Mouse (Mus musculus) embryonic facial prominence, embryonic 12.5 days (tissue): ENCODE data around the gene Cbx4. TPM values are rescaled to one million over a fixed set of nuclear protein-coding genes. Genes with fewer than 3 reads are reported as not detected.
A peak's percentile ranks its signal among the peaks of the same experiment; 100 is the strongest.
"Not testable (repeated sequence)": the region's sequence is repeated elsewhere in the genome, so short reads cannot be mapped to it uniquely, and the experiment has no call there.

Experiments
- ATAC-seq: fragments of 200-750 bp; cut with Nextera tagmentation; 2 replicates; pipeline ENCODE4 v1.8.0; 2017; ENCODE audit not compliant: insufficient number of reproducible peaks, insufficient read depth, low FRiP score, low TSS enrichment
- H3K27ac ChIP-seq: fragments of 300-500 bp; sonication (generic); 2 replicates; pipeline ENCODE4 v1.5.1; 2016; ENCODE audit warnings: mild to moderate bottlenecking
- H3K27me3 ChIP-seq: fragments of 300-500 bp; sonication (generic); 2 replicates; pipeline ENCODE4 v1.6.1; 2016; ENCODE audit warnings: mild to moderate bottlenecking, moderate library complexity
- H3K36me3 ChIP-seq: fragments of 300-500 bp; sonication (generic); 2 replicates; pipeline ENCODE4 v1.6.1; 2016; ENCODE audit warnings: mild to moderate bottlenecking
- H3K4me1 ChIP-seq: fragments of 300-500 bp; sonication (generic); 2 replicates; pipeline ENCODE4 v1.6.1; 2016
- H3K4me2 ChIP-seq: fragments of 300-500 bp; sonication (generic); replicated peaks from 2 replicates; pipeline ENCODE4 v1.6.1; 2016; ENCODE audit warnings: mild to moderate bottlenecking, moderate library complexity
- H3K4me3 ChIP-seq: fragments of 300-500 bp; sonication (generic); 2 replicates; pipeline ENCODE4 v1.5.1; 2016; ENCODE audit warnings: mild to moderate bottlenecking
- H3K9ac ChIP-seq: fragments of 300-500 bp; sonication (generic); 2 replicates; pipeline ENCODE4 v1.6.1; 2016; ENCODE audit warnings: mild to moderate bottlenecking, moderate library complexity
- H3K9me3 ChIP-seq: fragments of 300-500 bp; sonication (generic); 2 replicates; pipeline ENCODE4 v1.6.1; 2016; ENCODE audit warnings: mild to moderate bottlenecking, moderate library complexity
- WGBS: fragments of 180-500 bp; shearing (Covaris S2); methylation state at CpG from one replicate; pipeline ENCODE4 v1.1.7; 2016; 5-methylcytosine and 5-hydroxymethylcytosine counted together
- polyA plus RNA-seq: library from polyadenylated mRNA; unstranded; fragments of >200 nt; fragmentation: Nextera tagmentation; extraction: Ambion mirVana; gene quantifications from 2 replicates; pipeline ENCODE4 v1.2.1, GENCODE M21; 2016

Cbx4 gene
- polyA plus RNA-seq, 1 experiment from 2014 or later = 12.3 TPM

DNA sequence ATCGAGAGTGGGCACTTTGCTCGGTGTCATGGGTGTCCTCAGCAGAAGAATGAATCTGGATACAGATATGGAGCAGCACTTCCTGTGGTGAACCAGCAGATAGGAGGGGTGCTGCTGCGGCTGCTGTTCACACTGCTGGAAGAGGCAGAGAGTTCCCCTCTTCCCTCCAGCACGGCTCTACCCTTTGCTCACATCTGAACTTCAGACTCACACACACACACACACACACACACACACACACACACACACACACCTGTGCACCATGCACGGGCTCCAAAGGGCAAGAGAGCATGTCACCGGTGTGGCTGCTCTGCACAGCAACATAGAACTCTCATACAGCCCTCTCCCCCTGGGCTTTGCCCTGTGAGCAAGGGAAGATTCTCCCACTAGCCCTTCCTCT lies 20.3 kb upstream of the Cbx4 start:
- Histone ChIP-seq H3K4me1 (peaks cover 14% of the 10 kb centered on the region), H3K4me3 (no peak overlapping the region), H3K9me3 (no peaks in the 10 kb centered on the region), H3K27me3 (no peaks in the 10 kb centered on the region), H3K27ac (no peak overlapping the region), H3K4me2 (no peak overlapping the region), H3K9ac (no peak overlapping the region), H3K36me3 (no peaks in the 10 kb centered on the region)
- no peak for ATAC-seq
- 50% methylated on average over 6 of the region's 6 CpGs for WGBS

DNA sequence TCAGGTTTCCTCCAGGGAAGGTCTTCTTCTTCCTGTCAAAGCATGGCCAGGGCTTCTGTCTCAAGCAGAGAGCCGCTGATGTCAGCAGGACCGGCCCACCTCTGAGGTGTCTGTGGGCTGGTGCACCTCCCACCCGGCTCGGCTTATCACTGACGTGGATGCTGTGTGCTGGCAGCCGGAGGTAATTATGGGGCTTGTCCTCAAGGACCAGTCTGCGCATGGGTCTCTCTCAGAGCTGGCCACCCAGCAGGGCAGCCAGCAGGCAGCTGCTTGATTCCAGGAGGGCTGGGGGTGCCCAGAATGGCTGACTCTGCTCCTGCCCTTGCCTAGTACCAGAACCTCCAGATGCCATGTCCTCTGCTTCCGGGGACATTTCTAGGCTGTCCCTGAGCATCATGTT lies 19.7 kb upstream of the Cbx4 start:
- Histone ChIP-seq H3K4me1 (peaks cover 14% of the 10 kb centered on the region), H3K36me3 (no peaks in the 10 kb centered on the region), H3K4me2 (0 out of 2 replicates have a peak overlapping the region, but pooled peaks have one; percentile 2), H3K9ac (no peak overlapping the region), H3K4me3 (no peak overlapping the region), H3K27me3 (no peaks in the 10 kb centered on the region), H3K9me3 (no peaks in the 10 kb centered on the region), H3K27ac (no peak overlapping the region)
- WGBS = 26% methylated on average over 8 of the region's 8 CpGs
- ATAC-seq = no peak

DNA sequence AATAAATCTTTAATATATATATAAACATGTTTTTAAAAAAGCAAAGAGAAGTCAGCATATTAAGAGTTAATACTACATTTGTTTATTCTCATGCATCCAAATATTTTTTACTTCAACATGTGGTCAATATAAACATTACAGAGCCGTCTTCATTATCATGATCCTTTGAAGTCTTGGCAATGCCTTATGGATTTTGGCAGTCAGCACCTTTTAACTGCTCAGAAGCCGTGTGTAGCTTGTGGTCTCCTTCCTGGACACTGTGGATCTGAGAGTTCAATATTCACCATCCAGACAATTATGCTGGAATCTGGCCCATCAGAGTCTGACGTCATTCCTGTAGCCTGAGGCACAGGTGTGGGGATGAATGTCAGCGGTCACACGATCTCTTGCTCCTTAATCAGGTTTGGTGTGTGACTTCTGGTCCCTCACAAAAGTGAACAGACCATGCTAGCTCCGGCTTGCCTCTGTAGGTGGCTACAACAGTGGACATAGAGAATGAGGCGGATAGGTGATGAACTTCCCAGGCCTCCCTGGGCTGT lies 19.1 kb upstream of the Cbx4 start:
- WGBS = 55% methylated on average over 7 of the region's 7 CpGs
- H3K4me3 ChIP-seq = no peak overlapping the region

DNA sequence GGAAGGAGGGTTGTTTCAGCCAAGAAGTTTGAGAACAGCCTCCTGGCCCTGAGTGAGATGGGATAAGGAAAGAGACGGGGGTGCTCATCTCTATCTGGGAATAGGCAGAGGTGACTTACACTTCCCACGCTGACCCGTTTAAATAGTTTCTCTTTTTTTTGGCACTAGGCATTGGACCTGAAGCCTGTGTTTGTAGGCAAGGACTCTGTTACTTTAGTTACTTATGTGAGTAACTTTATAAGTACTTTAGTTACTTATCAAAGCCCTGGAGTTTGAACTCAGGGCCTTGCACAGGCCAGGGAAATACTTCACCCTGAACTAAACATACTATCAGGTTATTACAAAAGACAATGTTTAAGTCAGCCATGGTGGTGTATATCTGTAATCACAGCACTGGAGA lies 18.0 kb upstream of the Cbx4 start:
- Histone ChIP-seq H3K36me3 (no peaks in the 10 kb centered on the region), H3K9ac (no peak overlapping the region), H3K4me2 (no peak overlapping the region), H3K4me1 (peaks cover 14% of the 10 kb centered on the region), H3K9me3 (no peaks in the 10 kb centered on the region), H3K4me3 (no peak overlapping the region), H3K27me3 (no peaks in the 10 kb centered on the region), H3K27ac (no peak overlapping the region)
- ATAC-seq = no peak
- WGBS = 90% methylated on average over 3 of the region's 3 CpGs

More for the DNA sequence above, 19.1 kb upstream of the Cbx4 start:
- no peak overlapping the region for H3K4me2 ChIP-seq
- H3K36me3 ChIP-seq = no peaks in the 10 kb centered on the region
- peaks cover 14% of the 10 kb centered on the region for H3K4me1 ChIP-seq
- no peak for ATAC-seq
- H3K27me3 ChIP-seq = no peaks in the 10 kb centered on the region
- no peak overlapping the region for H3K9ac ChIP-seq
- H3K27ac ChIP-seq = no peak overlapping the region
- no peaks in the 10 kb centered on the region for H3K9me3 ChIP-seq

DNA sequence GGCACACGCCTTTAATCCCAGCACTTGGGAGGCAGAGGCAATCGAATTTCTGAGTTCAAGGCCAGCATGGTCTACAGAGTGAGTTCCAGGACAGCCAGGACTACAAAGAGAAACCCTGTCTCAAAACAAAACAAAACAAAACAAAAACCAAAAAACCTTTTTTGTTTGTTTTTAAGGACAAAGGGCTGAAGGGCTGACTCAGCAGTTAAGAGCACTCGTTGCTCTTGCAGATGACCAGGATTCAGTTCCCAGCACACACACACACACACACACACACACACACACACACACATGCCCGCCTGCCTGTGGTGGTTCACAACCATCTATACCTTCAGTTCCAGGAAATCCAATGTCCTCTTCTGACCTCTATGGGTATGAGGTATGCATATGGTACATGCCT lies 14.3 kb upstream of the Cbx4 start:
- not testable (repeated sequence) for H3K4me3 ChIP-seq, H3K36me3 ChIP-seq, H3K9ac ChIP-seq, H3K4me2 ChIP-seq, H3K4me1 ChIP-seq, ATAC-seq, H3K9me3 ChIP-seq, H3K27ac ChIP-seq
- H3K27me3 ChIP-seq = peaks cover 14% of the 10 kb centered on the region; the same call in 1 of the 2 replicates
- WGBS = 67% methylated on average over 4 of the region's 4 CpGs

DNA sequence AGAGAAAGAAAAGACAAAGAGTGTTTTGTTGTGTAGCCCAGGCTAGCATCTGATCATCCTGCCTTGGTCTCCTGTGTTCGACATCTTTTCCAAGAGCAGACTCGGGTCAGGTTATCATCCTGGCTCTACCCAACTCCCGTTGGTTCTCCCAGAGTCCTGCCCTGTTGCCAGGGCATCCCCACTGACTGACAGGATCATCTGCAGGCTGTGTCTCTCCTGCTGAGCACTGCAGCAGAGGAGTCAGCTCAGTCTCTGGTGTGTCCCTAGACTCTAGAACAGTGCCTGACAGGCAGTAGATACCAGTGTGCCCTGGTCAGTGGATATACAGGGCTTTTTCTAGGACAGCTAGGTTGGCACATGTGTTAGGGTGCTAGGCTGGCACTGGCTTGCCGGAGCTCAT lies 12.2 kb upstream of the Cbx4 start:
- H3K4me3 ChIP-seq = no peak overlapping the region
- no peak overlapping the region for H3K27ac ChIP-seq
- peaks cover 24% of the 10 kb centered on the region for H3K27me3 ChIP-seq
- no peak for ATAC-seq
- no peaks in the 10 kb centered on the region for H3K36me3 ChIP-seq
- no peak overlapping the region for H3K9ac ChIP-seq
- no peaks in the 10 kb centered on the region for H3K9me3 ChIP-seq
- 0 out of 2 replicates have a peak, but pooled peaks cover 5% of the 10 kb centered on the region for H3K4me1 ChIP-seq
- H3K4me2 ChIP-seq = no peak overlapping the region
- 66% methylated on average over 4 of the region's 4 CpGs for WGBS

DNA sequence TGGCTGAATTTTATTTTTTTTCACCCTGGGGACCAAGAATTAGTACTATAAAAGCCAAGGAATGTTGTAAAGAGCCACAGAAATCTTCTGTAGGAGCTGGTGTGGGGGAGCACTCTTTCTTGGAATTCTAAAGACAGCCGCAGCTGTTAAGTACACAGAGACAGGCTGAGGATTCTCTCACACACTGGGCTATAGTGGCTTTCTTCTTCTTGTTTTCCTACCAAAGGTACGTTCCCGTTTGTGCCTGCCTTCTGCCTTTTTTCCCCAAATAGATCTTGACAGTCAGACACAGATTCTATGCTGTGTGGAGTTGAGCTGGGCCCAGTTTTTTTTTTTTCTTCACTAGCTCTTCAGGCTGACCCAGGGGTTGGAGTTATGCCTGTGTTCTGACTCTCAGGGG lies 9.4 kb upstream of the Cbx4 start:
- WGBS = 46% methylated on average over 3 of the region's 3 CpGs
- ATAC-seq = no peak
- Histone ChIP-seq H3K27ac (no peak overlapping the region), H3K4me1 (peaks cover 12% of the 10 kb centered on the region), H3K9me3 (no peaks in the 10 kb centered on the region), H3K4me2 (no peak overlapping the region), H3K27me3 (peaks cover 38% of the 10 kb centered on the region), H3K36me3 (no peaks in the 10 kb centered on the region), H3K4me3 (no peak overlapping the region), H3K9ac (no peak overlapping the region)

DNA sequence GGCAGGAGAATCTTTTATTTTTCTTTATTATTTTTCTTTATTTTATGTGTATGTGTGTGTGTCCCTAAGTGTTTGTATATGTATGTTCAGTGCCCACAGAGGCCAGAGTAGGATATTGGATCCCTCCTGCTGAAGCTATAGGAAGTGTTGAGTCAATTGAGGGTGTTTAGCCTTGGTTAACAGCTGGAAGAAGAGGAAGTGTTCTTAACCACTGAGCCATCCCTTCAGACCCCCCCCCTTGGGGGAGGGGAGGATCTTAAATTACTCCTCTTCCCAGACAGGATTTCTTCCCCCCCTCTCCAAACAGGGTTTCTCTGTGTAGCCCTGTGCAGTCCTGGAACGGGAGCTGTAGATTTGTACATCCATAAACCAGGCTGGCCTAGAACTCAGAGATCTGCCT lies 7.3 kb upstream of the Cbx4 start:
- no peak overlapping the region for H3K4me3 ChIP-seq
- peaks cover 31% of the 10 kb centered on the region for H3K4me1 ChIP-seq
- H3K9ac ChIP-seq = no peak overlapping the region
- WGBS = 67% methylated on average over 1 of the region's 1 CpGs
- ATAC-seq = no peak
- H3K9me3 ChIP-seq = no peaks in the 10 kb centered on the region
- peaks cover 52% of the 10 kb centered on the region for H3K27me3 ChIP-seq
- H3K4me2 ChIP-seq = no peak overlapping the region
- H3K36me3 ChIP-seq = no peaks in the 10 kb centered on the region
- H3K27ac ChIP-seq = no peak overlapping the region

DNA sequence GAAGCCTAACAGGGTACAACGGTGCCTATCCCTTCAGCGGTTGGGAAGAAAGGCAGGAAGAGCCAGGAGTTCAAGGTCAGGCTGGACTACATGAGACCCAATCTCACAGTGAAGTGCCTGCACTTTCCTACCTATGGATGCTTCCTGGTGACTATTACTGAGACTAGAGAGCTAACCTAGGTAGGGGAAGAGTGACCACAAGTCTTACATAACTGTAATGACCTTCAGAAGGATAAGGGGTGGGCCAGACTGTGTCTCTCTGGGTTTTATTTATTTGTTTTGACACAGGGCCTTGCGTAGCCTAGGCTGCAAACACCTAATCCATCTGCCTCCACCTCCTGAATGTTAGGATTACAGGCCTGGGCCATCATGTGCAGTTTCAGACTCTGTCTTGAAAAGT lies 6.3 kb upstream of the Cbx4 start:
- H3K4me2 ChIP-seq = no peak overlapping the region
- H3K27me3 ChIP-seq = peaks cover 61% of the 10 kb centered on the region
- no peak overlapping the region for H3K9ac ChIP-seq
- no peak overlapping the region for H3K27ac ChIP-seq
- H3K4me1 ChIP-seq = peaks cover 34% of the 10 kb centered on the region
- H3K9me3 ChIP-seq = no peaks in the 10 kb centered on the region
- H3K4me3 ChIP-seq = no peak overlapping the region
- no peaks in the 10 kb centered on the region for H3K36me3 ChIP-seq
- WGBS = 68% methylated on average over 3 of the region's 3 CpGs
- ATAC-seq = no peak

DNA sequence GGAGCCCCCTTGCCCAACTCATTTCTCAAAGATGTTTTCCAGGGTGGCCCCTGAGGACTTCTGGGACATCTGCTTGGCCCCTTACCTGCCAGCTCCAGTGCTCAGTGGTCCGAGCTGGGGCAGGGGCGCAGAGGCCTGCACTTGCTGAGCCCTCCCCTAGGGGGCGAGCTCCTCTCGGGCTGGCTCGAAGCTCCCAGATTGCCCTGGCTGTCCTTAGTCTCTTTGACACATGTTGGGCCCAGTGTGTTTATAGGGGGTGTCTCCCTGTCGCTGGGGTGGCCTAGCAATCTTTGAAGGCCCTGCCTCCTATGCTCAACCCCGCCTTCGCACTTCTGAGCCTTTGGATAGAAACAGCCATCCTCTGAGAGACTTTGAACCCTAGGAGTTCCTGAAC lies 5.6 kb upstream of the Cbx4 start:
- Histone ChIP-seq H3K9me3 (no peaks in the 10 kb centered on the region), H3K4me1 (peaks cover 38% of the 10 kb centered on the region), H3K27ac (no peak overlapping the region), H3K4me3 (peak overlapping the region; percentile 52; the same call in 1 of the 2 replicates), H3K9ac (no peak overlapping the region; the same call in 1 of the 2 replicates), H3K4me2 (peak overlapping the region; percentile 94), H3K27me3 (peaks cover 64% of the 10 kb centered on the region), H3K36me3 (no peaks in the 10 kb centered on the region)
- WGBS = 6% methylated on average over 8 of the region's 8 CpGs
- no peak; the same call in 1 of the 2 replicates for ATAC-seq

DNA sequence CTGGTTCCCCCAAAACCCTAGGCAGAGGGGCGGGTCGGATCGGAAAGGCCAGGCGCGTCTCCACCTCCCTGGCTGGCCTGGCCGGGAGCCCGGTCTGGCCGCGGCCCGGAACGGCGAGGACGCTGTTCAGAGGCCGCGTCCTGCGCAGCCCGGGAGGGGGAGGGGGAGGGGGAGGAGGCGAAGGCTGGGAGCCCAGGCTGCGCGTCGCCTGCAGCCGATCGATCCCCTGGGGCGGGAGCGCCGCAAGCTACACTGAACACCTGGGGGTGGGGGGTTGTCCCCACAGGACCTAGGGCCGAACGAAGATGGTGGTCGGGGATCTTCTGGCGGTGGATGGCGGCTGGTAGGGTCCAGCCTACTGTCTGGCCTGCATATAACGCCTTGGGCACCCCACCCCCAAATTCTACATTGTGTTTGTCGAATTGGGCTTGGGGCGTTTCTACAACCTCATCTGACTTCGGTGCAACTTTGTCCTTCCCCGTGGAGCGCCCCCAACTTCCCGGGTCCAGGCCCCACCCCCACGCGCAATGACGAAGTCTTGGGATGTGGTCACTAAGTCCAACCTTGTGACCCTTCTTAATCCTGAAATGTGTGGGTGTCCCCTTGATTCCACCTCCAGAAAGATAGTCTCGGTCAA lies 5.1 kb upstream of the Cbx4 start:
- Histone ChIP-seq H3K4me2 (peak overlapping the region; percentile 94), H3K27ac (peak overlapping the region; percentile 36; the same call in 1 of the 2 replicates), H3K4me1 (peaks cover 40% of the 10 kb centered on the region), H3K27me3 (peaks cover 62% of the 10 kb centered on the region), H3K9me3 (no peaks in the 10 kb centered on the region), H3K36me3 (no peaks in the 10 kb centered on the region), H3K9ac (peak overlapping the region; percentile 57), H3K4me3 (peak overlapping the region; percentile 52)
- under 1% methylated on average over 33 of the region's 42 CpGs for WGBS
- peak; percentile 24; the same call in 1 of the 2 replicates for ATAC-seq
